Mouse (Mus musculus) forebrain, postnatal 0 days (tissue): Measurements from ENCODE around the gene Fnip2. TPM values are rescaled to one million over a fixed set of nuclear protein-coding genes. Genes with fewer than 3 reads are reported as not detected.

ENCODE experiments used
- ATAC-seq: fragments of 200-750 bp; cut with Nextera tagmentation; 2 replicates; pipeline ENCODE4 v1.8.0; 2017; ENCODE audit warnings: mild to moderate bottlenecking, moderate library complexity
- DNase-seq: peaks from one replicate; pipeline ENCODE4 v3.0.0-alpha.2; 2015
- H3K27ac ChIP-seq: fragments of 300-500 bp; sonication (generic); 2 replicates; pipeline ENCODE4 v1.5.1; 2014; ENCODE audit warnings: low read depth, mild to moderate bottlenecking, antibody characterized with exemption, low read length, moderate library complexity, mixed read lengths
- H3K27me3 ChIP-seq: fragments of 300-500 bp; sonication (generic); 2 replicates; pipeline ENCODE4 v1.6.1; 2014; ENCODE audit warnings: mild to moderate bottlenecking, low read length, mixed read lengths; ENCODE audit not compliant: insufficient read depth
- H3K36me3 ChIP-seq: fragments of 300-500 bp; sonication (generic); 2 replicates; pipeline ENCODE4 v1.6.1; 2014; ENCODE audit warnings: mild to moderate bottlenecking, moderate library complexity; ENCODE audit not compliant: insufficient read depth
- H3K4me1 ChIP-seq: fragments of 300-500 bp; sonication (generic); 2 replicates; pipeline ENCODE4 v1.6.1; 2014; ENCODE audit warnings: antibody characterized with exemption; ENCODE audit not compliant: insufficient read depth
- H3K4me2 ChIP-seq: fragments of 300-500 bp; sonication (generic); 2 replicates; pipeline ENCODE4 v1.6.1; 2014; ENCODE audit warnings: low read depth, mild to moderate bottlenecking, moderate library complexity
- H3K4me3 ChIP-seq: fragments of 300-500 bp; sonication (generic); 2 replicates; pipeline ENCODE4 v1.5.1; 2014; ENCODE audit warnings: low read depth, low read length, mixed read lengths
- H3K9ac ChIP-seq: fragments of 300-500 bp; sonication (generic); 2 replicates; pipeline ENCODE4 v1.6.1; 2014; ENCODE audit warnings: mild to moderate bottlenecking
- H3K9me3 ChIP-seq: fragments of 300-500 bp; sonication (generic); 2 replicates; pipeline ENCODE4 v1.6.1; 2016; ENCODE audit warnings: low read length
- CTCF ChIP-seq: sonication (generic); IDR thresholded peaks from 2 replicates; pipeline ENCODE4 v1.5.1; 2016; ENCODE audit warnings: antibody characterized with exemption, control low read depth, low read depth
- WGBS: fragments of 180-500 bp; shearing (Covaris S2); extraction: QIAGEN DNeasy Blood & Tissue Kit; methylation state at CpG from one replicate; pipeline ENCODE4 v1.1.7; 2014; 5-methylcytosine and 5-hydroxymethylcytosine counted together
- polyA plus RNA-seq: library from polyadenylated mRNA; unstranded; fragments of >200 nt; fragmentation: Nextera tagmentation; extraction: Ambion mirVana; gene quantifications from 2 replicates; pipeline ENCODE4 v1.2.1, GENCODE M21; 2015
- total RNA-seq: library from RNA; depleted of rRNA; stranded (reverse); fragments of >200 nt; gene quantifications from 2 replicates; pipeline ENCODE4 v1.2.3, GENCODE M21; 2014

Fnip2 gene
- total and polyA plus RNA-seq, 2 experiments from 2014 or later = 5.1 to 37.7 TPM

- Histone ChIP-seq H3K27me3 (no peaks in the 10 kb centered on the region), H3K27ac (no peak overlapping the region), H3K9ac (no peak overlapping the region), H3K4me2 (no peak overlapping the region), H3K4me1 (no peaks in the 10 kb centered on the region; the same call in none of the 2 replicates), H3K36me3 (no peaks in the 10 kb centered on the region; the same call in 1 of the 2 replicates), H3K4me3 (no peak overlapping the region), H3K9me3 (no peaks in the 10 kb centered on the region)
- no peak for ATAC-seq
- TF ChIP-seq CTCF = no peak
- no peak for DNase-seq
- 71% methylated on average over 14 of the region's 14 CpGs for WGBS
Measured at GRCm38 (mm10) chr3:79516099-79516920, 51.3 kb downstream of the Fnip2 start.

GRCm38 (mm10) chr3:79514304-79514703 is 53.3 kb downstream of the Fnip2 start:
- Histone ChIP-seq H3K27me3 (no peaks in the 10 kb centered on the region), H3K9me3 (no peaks in the 10 kb centered on the region), H3K4me1 (no peaks in the 10 kb centered on the region; the same call in none of the 2 replicates), H3K9ac (no peak overlapping the region), H3K4me2 (no peak overlapping the region), H3K27ac (no peak overlapping the region), H3K4me3 (no peak overlapping the region), H3K36me3 (no peaks in the 10 kb centered on the region; the same call in 1 of the 2 replicates)
- ATAC-seq (no peak), DNase-seq (no peak)
- 94% methylated on average over 2 of the region's 2 CpGs for WGBS
- TF ChIP-seq CTCF = no peak

- Histone ChIP-seq H3K27ac (no peak overlapping the region), H3K27me3 (no peaks in the 10 kb centered on the region), H3K9me3 (no peaks in the 10 kb centered on the region), H3K4me2 (no peak overlapping the region), H3K4me1 (no peaks in the 10 kb centered on the region), H3K9ac (no peak overlapping the region), H3K4me3 (no peak overlapping the region), H3K36me3 (peaks cover 16% of the 10 kb centered on the region; the same call in 1 of the 2 replicates)
- 76% methylated on average over 2 of the region's 2 CpGs for WGBS
- ATAC-seq (no peak), DNase-seq (no peak)
- 0 out of 2 replicates have a peak, but pooled peaks have one; percentile 14 for TF ChIP-seq CTCF
Measured at GRCm38 (mm10) chr3:79501166-79501728, 66.3 kb downstream of the Fnip2 start.

DNA sequence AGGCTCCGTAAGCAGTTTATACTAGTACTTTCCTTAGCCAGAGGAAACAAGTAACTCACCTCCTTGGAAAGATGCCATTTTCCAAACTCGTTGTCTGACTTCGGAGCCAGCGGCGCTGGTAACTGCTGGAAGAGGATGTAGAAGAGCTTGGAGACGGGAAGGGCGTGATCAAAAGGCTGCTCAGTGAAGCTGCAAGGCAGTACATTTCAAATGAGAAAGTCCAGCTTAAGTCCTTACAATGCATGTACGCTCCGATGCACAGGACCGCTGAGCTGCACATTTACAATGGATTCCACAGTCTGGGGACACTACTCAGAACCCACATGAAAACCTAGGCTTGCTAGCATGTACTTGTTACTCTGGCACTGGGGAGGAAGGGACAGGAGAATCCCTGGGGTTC is 67.3 kb downstream of the Fnip2 start:
- no peak overlapping the region for H3K9ac ChIP-seq
- DNase-seq (no peak), ATAC-seq (no peak)
- WGBS = 25% methylated on average over 10 of the region's 10 CpGs
- no peaks in the 10 kb centered on the region for H3K4me1 ChIP-seq
- H3K4me3 ChIP-seq = no peak overlapping the region
- TF ChIP-seq CTCF = no peak
- H3K4me2 ChIP-seq = no peak overlapping the region
- no peak overlapping the region for H3K27ac ChIP-seq
- peaks cover 13% of the 10 kb centered on the region for H3K36me3 ChIP-seq
- H3K27me3 ChIP-seq = no peaks in the 10 kb centered on the region
- H3K9me3 ChIP-seq = no peaks in the 10 kb centered on the region

- H3K4me1 ChIP-seq = no peaks in the 10 kb centered on the region
- H3K9ac ChIP-seq = no peak overlapping the region
- no peaks in the 10 kb centered on the region for H3K27me3 ChIP-seq
- DNase-seq (no peak), ATAC-seq (peak; percentile 28; the same call in 1 of the 2 replicates)
- H3K4me3 ChIP-seq = no peak overlapping the region
- no peak for TF ChIP-seq CTCF
- no peak overlapping the region for H3K4me2 ChIP-seq
- H3K9me3 ChIP-seq = no peaks in the 10 kb centered on the region
- peaks cover 34% of the 10 kb centered on the region for H3K36me3 ChIP-seq
- H3K27ac ChIP-seq = no peak overlapping the region
- WGBS = 79% methylated on average over 6 of the region's 6 CpGs
Measured at GRCm38 (mm10) chr3:79496668-79497067, 70.9 kb downstream of the Fnip2 start.

DNA sequence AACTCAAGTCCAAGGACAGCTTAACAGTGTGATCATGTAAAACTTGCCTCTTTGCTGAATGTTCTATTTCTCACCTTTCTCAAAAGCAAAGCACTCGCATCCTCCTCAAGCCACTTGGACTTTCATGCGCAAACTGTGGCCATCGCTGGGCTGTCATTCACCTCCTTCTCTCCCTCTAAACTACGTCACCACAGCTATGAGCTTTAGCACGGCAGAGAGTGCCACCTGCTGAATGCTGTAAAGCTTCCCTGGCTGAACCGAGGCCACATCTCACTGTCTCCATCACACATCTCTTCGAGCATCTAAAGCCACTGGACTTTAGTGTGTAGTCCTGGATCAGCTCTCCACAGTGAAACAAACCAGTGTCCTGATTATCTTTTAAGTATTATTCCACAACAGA is 72.4 kb downstream of the Fnip2 start:
- peak; percentile 59 for TF ChIP-seq CTCF
- peak; percentile 60 for ATAC-seq

DNA sequence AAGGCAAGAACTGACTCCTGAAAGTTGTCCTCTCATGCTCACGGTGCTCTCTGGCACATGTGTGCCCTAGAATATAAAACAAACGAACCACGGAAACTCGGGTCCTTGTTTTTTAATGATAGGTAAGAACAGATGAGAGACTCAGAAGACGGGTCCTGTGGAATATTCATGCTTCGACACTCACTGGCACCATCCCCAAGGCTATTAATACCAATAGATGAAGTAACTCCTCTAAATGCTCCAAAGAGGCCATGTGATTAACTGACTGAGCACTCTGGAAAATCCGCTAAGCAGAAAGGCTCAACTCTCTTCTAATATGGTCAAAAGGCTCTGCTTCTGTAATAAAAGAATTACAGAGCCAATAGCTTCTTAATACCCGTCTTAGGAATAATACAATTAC is 73.6 kb downstream of the Fnip2 start:
- no peak for TF ChIP-seq CTCF
- Histone ChIP-seq H3K4me2 (no peak overlapping the region), H3K36me3 (peaks cover 34% of the 10 kb centered on the region), H3K9ac (no peak overlapping the region), H3K4me3 (no peak overlapping the region), H3K4me1 (no peaks in the 10 kb centered on the region), H3K27ac (no peak overlapping the region), H3K9me3 (no peaks in the 10 kb centered on the region), H3K27me3 (no peaks in the 10 kb centered on the region)
- ATAC-seq (no peak), DNase-seq (no peak)
- WGBS = 72% methylated on average over 8 of the region's 8 CpGs

More for the DNA sequence above, 72.4 kb downstream of the Fnip2 start:
- H3K4me1 ChIP-seq = no peaks in the 10 kb centered on the region
- no peak overlapping the region for H3K9ac ChIP-seq
- peaks cover 35% of the 10 kb centered on the region for H3K36me3 ChIP-seq
- no peaks in the 10 kb centered on the region for H3K9me3 ChIP-seq
- H3K4me3 ChIP-seq = no peak overlapping the region
- H3K4me2 ChIP-seq = no peak overlapping the region
- no peak overlapping the region for H3K27ac ChIP-seq
- DNase-seq = peak; percentile 39
- H3K27me3 ChIP-seq = no peaks in the 10 kb centered on the region
- WGBS = 64% methylated on average over 7 of the region's 7 CpGs
